Mouse (Mus musculus) liver, embryonic 16.5 days (tissue): ENCODE measurements around the gene Itga3. TPM values are rescaled to one million over a fixed set of nuclear protein-coding genes. Genes with fewer than 3 reads are reported as not detected.
"Not testable (repeated sequence)": the region's sequence is repeated elsewhere in the genome, so short reads cannot be mapped to it uniquely, and the experiment has no call there.

Source experiments
- ATAC-seq: fragments of 200-750 bp; cut with Nextera tagmentation; 2 replicates; pipeline ENCODE4 v1.8.0; 2017; ENCODE audit warnings: low read depth, mild to moderate bottlenecking, moderate number of reproducible peaks, moderate library complexity
- H3K27ac ChIP-seq: fragments of 300-500 bp; sonication (generic); 2 replicates; pipeline ENCODE4 v1.5.1; 2014; ENCODE audit warnings: mild to moderate bottlenecking, low read length
- H3K27me3 ChIP-seq: fragments of 300-500 bp; sonication (generic); 2 replicates; pipeline ENCODE4 v1.6.1; 2014; ENCODE audit warnings: low read depth, low read length, mixed read lengths; ENCODE audit not compliant: control insufficient read depth, insufficient read depth
- H3K36me3 ChIP-seq: fragments of 300-500 bp; sonication (generic); 2 replicates; pipeline ENCODE4 v1.6.1; 2014; ENCODE audit warnings: mild to moderate bottlenecking; ENCODE audit not compliant: control insufficient read depth, insufficient read depth
- H3K4me1 ChIP-seq: fragments of 300-500 bp; sonication (generic); 2 replicates; pipeline ENCODE4 v1.6.1; 2014; ENCODE audit warnings: low read depth, low read length, mixed read lengths; ENCODE audit not compliant: control insufficient read depth
- H3K4me2 ChIP-seq: fragments of 300-500 bp; sonication (generic); 2 replicates; pipeline ENCODE4 v1.6.1; 2014; ENCODE audit warnings: low read depth, low read length, mixed read lengths
- H3K4me3 ChIP-seq: fragments of 300-500 bp; sonication (generic); 2 replicates; pipeline ENCODE4 v1.5.1; 2014; ENCODE audit warnings: low read depth, mild to moderate bottlenecking, low read length
- H3K9ac ChIP-seq: fragments of 300-500 bp; sonication (generic); 2 replicates; pipeline ENCODE4 v1.6.1; 2014; ENCODE audit warnings: low read depth, low read length
- H3K9me3 ChIP-seq: fragments of 300-500 bp; sonication (generic); replicated peaks from 2 replicates; pipeline ENCODE4 v1.6.1; 2016; ENCODE audit warnings: low read length; ENCODE audit not compliant: control insufficient read depth
- WGBS: fragments of 180-500 bp; shearing (Covaris S2); extraction: QIAGEN DNeasy Blood & Tissue Kit; methylation state at CpG from one replicate; pipeline ENCODE4 v1.1.7; 2014; ENCODE audit not compliant: insufficient replicate concordance; 5-methylcytosine and 5-hydroxymethylcytosine counted together
- polyA plus RNA-seq: library from polyadenylated mRNA; unstranded; fragments of >200 nt; fragmentation: Nextera tagmentation; extraction: Ambion mirVana; gene quantifications from 2 replicates; pipeline ENCODE4 v1.2.1, GENCODE M21; 2015

Itga3 gene
- polyA plus RNA-seq, 1 experiment from 2014 or later: 2.2 TPM

GRCm38 (mm10) chr11:95015484-95015883 is 61.1 kb downstream of the Itga3 start:
- Histone ChIP-seq H3K4me3 (no peak overlapping the region), H3K9me3 (no peaks in the 10 kb centered on the region), H3K36me3 (peaks cover 33% of the 10 kb centered on the region), H3K4me1 (peaks cover 40% of the 10 kb centered on the region), H3K27me3 (peaks cover 4% of the 10 kb centered on the region; the same call in 1 of the 2 replicates), H3K4me2 (0 out of 2 replicates have a peak overlapping the region, but pooled peaks have one; percentile 4), H3K27ac (no peak overlapping the region; the same call in 1 of the 2 replicates), H3K9ac (peak overlapping the region; percentile 16)
- no peak for ATAC-seq
- 73% methylated on average over 3 of the region's 3 CpGs for WGBS

- Histone ChIP-seq H3K9ac (peak overlapping the region; percentile 66), H3K27ac (peak overlapping the region; percentile 98), H3K4me2 (peak overlapping the region; percentile 70), H3K4me3 (peak overlapping the region; percentile 71), H3K9me3 (no peaks in the 10 kb centered on the region), H3K36me3 (peaks cover 16% of the 10 kb centered on the region), H3K4me1 (peaks cover 60% of the 10 kb centered on the region), H3K27me3 (no peaks in the 10 kb centered on the region)
- WGBS: 28% methylated on average over 3 of the region's 3 CpGs
- ATAC-seq: no peak
Observed at GRCm38 (mm10) chr11:95012487-95012886, 64.1 kb downstream of the Itga3 start.

DNA sequence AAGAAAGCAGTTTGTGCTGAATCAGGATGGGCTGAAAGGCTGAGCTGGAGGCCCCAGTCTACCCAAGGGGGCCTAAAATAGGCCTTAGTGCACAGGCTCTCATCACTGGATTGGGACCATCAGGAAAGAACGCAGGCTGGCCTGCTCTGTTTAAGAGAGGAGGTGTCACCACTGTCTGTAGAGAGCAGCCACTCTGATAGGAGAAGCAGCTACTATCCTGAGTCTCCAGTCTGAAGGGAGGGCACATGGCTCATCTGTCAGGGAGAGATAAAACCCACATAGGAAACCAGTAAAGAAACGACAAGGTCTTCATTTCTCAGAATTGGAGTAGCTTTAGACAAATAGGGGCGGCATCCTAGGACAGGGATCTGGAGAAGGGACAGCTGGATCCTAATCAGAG is 64.5 kb downstream of the Itga3 start:
- peak; percentile 96 for ATAC-seq
- no peaks in the 10 kb centered on the region for H3K27me3 ChIP-seq
- 19% methylated on average over 3 of the region's 3 CpGs for WGBS
- peak overlapping the region; percentile 70 for H3K4me2 ChIP-seq
- peaks cover 13% of the 10 kb centered on the region for H3K36me3 ChIP-seq
- H3K4me3 ChIP-seq: peak overlapping the region; percentile 71
- peaks cover 64% of the 10 kb centered on the region for H3K4me1 ChIP-seq
- peak overlapping the region; percentile 85 for H3K9ac ChIP-seq
- no peaks in the 10 kb centered on the region for H3K9me3 ChIP-seq
- H3K27ac ChIP-seq: peak overlapping the region; percentile 98

- H3K36me3 ChIP-seq: peaks cover 10% of the 10 kb centered on the region
- H3K27ac ChIP-seq: peak overlapping the region; percentile 98
- H3K9ac ChIP-seq: peak overlapping the region; percentile 85
- no peaks in the 10 kb centered on the region for H3K9me3 ChIP-seq
- WGBS: 3% methylated on average over 1 of the region's 1 CpGs
- peak overlapping the region; percentile 70 for H3K4me2 ChIP-seq
- no peaks in the 10 kb centered on the region for H3K27me3 ChIP-seq
- H3K4me3 ChIP-seq: peak overlapping the region; percentile 71
- H3K4me1 ChIP-seq: peaks cover 69% of the 10 kb centered on the region
- no peak for ATAC-seq
Observed at GRCm38 (mm10) chr11:95011416-95011815, 65.2 kb downstream of the Itga3 start.

DNA sequence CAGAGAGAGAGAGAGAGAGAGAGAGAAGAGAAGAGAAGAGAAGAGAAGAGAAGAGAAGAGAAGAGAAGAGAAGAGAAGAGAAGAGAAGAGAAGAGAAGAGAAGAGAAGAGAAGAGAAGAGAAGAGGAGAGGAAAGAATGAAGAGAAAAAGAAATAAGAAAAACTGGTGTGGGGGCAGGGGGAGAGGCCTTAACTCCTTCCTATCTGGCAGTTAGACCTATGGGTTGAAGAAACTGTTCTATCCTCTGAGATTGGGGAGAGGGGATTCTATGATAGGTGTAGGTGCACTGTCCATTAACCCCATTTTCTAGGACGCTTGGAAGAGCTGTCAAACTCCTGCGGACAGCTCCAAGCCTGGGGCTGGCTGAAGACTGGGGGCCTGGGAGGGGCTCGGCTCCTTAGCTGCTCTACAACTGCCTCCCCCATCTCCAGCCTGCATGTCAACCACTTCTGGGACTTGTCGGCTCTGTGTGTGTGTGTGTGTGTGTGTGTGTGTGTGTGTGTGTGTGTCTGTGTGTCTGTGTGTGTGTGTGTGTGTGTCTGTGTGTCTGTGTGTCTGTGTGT is 65.7 kb downstream of the Itga3 start:
- WGBS: 18% methylated on average over 3 of the region's 4 CpGs
- H3K27me3 ChIP-seq, ATAC-seq, H3K9me3 ChIP-seq: not testable (repeated sequence)
- Histone ChIP-seq H3K27ac (peak overlapping the region; percentile 98), H3K36me3 (peaks cover 10% of the 10 kb centered on the region), H3K9ac (peak overlapping the region; percentile 85), H3K4me2 (peak overlapping the region; percentile 70), H3K4me1 (peaks cover 69% of the 10 kb centered on the region), H3K4me3 (peak overlapping the region; percentile 71)

DNA sequence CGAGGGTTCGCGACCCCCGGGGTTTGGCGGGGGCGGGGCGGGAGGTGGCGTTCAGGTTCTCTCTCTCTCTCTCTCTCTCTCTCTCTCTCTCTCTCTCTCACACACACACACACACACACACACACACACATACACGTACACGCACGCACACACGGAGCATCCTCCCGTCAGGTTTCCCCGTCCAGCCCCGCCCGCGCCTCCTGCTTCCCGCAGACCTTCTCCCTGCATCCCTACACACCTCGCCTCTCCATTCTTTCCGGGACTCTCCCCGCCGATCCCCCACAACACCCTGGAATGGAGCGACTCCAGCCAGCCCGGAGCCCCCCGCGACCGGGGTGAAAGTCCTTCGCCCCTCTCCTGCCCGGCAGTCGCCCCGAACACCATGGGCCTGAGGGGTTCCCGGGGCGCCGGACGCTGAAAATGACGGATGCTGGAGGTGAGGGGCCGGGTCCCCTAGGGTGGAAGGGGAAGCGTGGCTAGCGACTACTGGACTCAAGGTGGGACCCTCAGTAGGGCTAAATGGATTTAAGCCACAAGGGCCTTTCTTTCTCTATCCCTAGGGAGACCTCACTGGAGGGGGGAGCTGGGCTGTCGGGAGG is 66.4 kb downstream of the Itga3 start:
- ATAC-seq: no peak
- under 1% methylated on average over 39 of the region's 40 CpGs for whole genome bisulfite sequencing

GRCm38 (mm10) chr11:95009629-95010014 is 67.0 kb downstream of the Itga3 start, which contains the start of gene Samd14:
Gene Samd14, plus strand, starts transcription at chr11:95009879.
- H3K27ac ChIP-seq: peak within 1 kb of the TSS; percentile 98
- WGBS: under 1% methylated on average over 31 of the region's 32 CpGs
- peak; percentile 27 for ATAC-seq

More for the DNA sequence above, 66.4 kb downstream of the Itga3 start:
- H3K4me2 ChIP-seq: peak overlapping the region; percentile 85
- no peaks in the 10 kb centered on the region for H3K27me3 ChIP-seq
- no peaks in the 10 kb centered on the region for H3K9me3 ChIP-seq
- H3K27ac ChIP-seq: peak overlapping the region; percentile 98
- peaks cover 65% of the 10 kb centered on the region for H3K4me1 ChIP-seq
- peak overlapping the region; percentile 85 for H3K9ac ChIP-seq
- peaks cover 10% of the 10 kb centered on the region for H3K36me3 ChIP-seq
- peak overlapping the region; percentile 71 for H3K4me3 ChIP-seq

GRCm38 (mm10) chr11:95008661-95009628 is 67.7 kb downstream of the Itga3 start:
- WGBS: 27% methylated on average over 15 of the region's 15 CpGs
- Histone ChIP-seq H3K27ac (peak overlapping the region; percentile 98), H3K27me3 (no peaks in the 10 kb centered on the region), H3K9ac (peak overlapping the region; percentile 85), H3K9me3 (no peaks in the 10 kb centered on the region), H3K4me1 (peaks cover 52% of the 10 kb centered on the region), H3K36me3 (peaks cover 8% of the 10 kb centered on the region), H3K4me3 (peak overlapping the region; percentile 71), H3K4me2 (peak overlapping the region; percentile 85)
- ATAC-seq: no peak

More at GRCm38 (mm10) chr11:95009629-95010014, 67.0 kb downstream of the Itga3 start, which contains the start of gene Samd14:
- Histone ChIP-seq H3K9me3 (no peaks in the 10 kb centered on the region), H3K4me1 (peaks cover 59% of the 10 kb centered on the region), H3K4me3 (peak within 1 kb of the TSS; percentile 71), H3K36me3 (peaks cover 10% of the 10 kb centered on the region), H3K9ac (peak within 1 kb of the TSS; percentile 85), H3K27me3 (no peaks in the 10 kb centered on the region), H3K4me2 (peak within 1 kb of the TSS; percentile 85)
